Mouse (Mus musculus) lung, postnatal 25 days (tissue): Measurements from ENCODE around the gene Otulinl.
A peak's percentile ranks its signal among the peaks of the same experiment; 100 is the strongest.

Experiments
- DNase-seq: peaks from one replicate; pipeline ENCODE4 v3.0.0; 2022; ENCODE audit warnings: low spot score

Gene Otulinl

DNA sequence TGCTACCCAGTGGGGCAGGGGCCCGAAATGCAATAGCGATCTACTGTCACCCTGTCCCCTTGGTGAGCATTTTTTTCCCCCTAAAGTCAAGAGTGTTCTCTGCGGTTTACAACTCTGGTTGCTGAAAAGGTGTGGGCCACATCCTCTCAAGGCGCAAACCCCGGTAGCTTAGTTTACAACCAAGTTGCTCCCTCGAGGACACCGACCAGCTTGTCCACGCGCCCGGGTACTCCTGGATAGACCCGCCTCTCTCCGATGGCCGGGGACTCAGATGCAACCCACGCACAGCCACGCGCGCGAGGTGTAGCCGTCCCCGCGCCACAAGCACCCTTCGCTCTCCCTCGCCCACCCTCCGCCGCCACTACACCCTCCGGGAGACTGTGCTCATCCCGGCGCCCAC lies 382 bp downstream of the Otulinl start:
- no peak for DNase-seq

DNA sequence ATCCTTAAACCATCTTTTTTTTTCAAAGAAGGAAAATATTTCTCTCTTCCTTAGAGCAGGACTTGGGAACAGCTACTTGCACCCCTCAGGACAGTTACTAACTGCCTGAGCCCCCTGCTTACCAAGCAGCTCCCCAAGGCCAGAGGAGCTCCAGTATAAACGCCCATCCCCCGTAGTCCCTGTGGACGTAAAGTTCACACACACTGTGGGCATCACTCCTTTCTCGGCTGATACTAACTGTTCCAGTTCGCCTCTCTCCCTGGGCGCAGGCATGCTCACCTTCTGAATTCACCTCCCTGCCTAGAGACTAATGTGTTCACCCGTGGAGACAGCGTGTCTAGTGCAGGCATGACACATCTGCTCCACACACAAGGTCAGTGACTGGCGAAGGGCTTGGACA lies 2.9 kb downstream of the Otulinl start:
- no peak for DNase-seq

DNA sequence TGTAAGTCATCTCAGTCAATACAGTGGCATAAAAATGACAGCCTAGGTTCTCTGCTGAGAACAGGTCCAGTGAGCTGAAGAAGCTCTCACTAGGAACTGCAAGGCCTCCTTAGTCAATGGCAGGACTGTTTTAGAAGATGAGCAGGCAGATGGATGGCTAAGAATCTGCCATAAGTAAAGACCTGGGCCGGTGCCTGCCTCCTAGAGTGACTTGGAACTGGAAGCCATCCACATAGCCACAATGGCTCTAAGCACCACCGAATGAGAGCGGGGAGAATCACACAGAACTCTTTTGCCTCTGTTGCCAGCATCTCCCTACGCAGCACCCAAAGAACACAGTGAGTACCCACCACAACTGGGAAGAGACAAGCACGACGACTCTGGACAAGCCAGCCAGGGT lies 3.6 kb downstream of the Otulinl start:
- DNase-seq = no peak

DNA sequence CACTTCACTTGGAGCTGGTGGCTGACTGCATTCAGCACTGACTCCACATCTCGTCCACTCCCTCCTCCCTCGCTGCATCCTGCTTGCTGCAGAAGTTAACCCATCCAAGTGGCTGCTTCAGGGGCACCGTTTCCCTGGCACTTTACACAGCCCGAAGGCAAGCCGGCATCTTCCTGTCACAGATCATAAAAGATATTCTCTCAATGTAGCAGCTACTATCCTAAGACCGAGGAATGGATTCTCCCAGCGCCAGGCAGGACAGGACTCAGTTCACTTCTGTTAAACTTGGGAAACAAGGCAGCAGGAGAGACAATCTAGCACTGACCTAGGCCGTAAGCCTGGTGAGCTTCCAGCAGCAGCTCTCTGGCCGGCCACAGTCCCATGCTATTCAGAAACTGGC lies 5.2 kb downstream of the Otulinl start:
- no peak for DNase-seq

DNA sequence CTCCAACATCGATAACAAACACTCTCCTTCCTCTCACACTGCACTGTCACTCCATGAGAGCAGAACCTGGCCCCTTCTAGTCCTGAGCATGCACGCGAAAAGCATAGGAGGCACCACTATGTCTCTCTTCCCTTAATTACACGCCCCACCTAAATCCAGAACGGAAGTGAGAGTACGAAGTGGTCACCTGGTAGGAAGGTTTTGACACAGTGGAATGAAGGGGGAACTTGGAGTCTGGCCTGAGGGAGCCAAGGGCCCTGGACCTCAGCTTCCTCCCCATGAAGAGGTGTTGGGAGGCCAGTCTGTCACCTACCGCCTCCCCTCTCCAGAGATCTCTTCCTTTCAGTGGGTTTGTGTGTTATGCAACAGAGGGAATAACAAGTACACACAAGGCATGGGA lies 6.3 kb downstream of the Otulinl start:
- no peak for DNase-seq

DNA sequence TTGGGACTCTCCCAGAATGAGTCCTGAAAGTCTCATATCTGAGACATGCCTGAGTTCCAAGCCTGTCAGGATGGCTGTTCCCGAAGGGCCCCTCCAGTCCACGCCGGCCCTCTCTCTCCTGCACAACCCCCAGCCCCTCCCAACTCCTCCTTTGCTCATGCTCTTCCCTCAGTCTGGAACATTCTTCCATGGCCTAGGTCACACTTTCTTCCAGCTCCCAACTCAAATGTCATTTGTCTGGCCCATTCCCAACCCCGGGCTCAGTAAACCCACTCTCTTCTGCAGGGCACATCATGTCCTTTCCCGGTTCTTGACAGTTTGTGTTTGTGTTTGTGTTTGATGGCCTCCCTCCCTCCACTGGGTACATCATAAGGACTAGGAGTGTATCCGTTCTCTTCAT lies 7.3 kb downstream of the Otulinl start:
- DNase-seq = peak; percentile 67

DNA sequence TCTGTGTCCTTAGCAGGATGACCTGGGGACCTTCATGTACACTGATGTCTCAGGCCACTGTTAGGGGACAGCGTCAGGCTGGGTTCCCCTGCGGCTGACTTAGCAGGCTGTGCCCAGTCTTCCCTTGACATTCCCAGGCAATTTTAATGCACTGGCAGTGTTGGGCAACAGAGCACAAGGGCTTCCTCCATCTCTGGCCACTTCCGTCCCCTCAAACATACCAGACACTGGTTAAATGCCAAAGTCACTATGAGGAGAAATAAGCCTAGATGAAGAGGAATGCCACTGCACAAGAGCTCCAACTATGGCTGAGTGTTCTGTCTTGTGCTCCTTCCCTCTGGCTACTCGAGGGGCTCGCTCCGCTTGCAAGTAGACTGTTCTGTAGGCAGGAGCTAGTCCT lies 8.2 kb downstream of the Otulinl start:
- no peak for DNase-seq

DNA sequence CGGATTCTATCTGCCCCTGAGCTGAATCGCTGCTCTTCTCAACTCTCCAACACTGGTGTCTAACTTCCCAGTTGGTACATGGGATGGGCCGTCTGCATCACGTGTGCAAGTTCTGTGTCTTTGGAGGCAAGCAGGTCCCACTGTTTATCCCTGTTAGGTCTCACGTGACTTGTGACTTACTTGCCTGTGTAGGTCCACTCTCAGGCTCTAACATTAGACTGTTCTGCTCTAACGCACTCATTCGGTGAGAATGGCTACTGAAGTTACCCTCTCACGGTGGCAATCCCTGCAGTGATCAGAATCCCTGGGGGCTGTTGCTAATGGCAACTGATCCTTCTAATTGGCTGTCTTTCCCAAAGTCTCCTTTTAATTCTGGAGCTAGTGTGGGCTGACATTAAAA lies 9.1 kb downstream of the Otulinl start:
- no peak for DNase-seq

DNA sequence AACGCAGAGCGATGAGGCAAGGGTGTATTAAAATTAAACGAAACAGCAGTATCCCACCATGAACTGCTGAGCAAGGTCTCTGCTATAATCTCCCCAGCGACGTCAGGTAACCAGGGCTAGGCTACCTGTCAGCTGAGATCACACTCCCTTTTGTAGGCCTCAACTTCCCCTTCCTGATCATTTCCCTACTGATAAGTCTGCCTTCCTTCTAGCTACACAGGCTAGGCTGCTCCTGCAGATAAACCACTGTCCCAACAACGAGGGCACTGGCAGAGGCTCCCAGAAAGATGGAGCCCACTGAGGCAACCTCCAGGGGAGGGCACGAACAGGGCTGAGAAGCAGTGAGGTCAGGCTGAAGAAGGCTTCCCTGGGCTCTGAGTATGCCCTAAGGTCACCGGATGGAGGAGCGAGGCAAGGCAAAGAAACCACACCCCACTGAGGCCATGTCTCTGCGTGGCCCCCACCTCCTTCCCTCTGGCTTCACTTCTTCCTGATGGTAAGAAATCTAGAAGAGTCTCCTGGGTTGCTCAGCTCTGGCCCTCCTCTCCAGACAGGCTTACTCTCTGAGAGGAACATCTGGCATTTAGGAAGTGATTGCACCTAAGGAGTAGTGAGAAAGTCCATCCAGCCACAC lies 9.7 kb downstream of the Otulinl start:
- DNase-seq = no peak

DNA sequence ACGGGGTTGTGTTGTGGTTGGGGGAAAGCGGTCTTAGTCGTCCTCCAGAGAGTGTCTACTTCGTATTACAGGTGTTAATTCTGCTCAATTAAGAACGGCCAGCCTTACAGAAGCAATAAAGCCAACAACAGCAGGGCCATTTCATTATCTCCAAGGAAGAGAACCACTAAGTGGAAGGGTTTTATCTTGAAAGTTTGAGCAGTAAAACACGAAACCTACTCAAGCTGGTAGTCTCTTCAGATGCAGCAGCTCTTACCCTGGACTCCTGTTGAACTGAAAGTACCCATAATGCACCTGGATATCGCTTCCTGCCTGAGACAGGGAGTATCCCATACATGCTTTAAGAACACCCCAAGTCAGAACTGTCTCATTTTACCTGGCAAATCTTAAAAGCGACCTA lies 10.7 kb downstream of the Otulinl start:
- no peak for DNase-seq

DNA sequence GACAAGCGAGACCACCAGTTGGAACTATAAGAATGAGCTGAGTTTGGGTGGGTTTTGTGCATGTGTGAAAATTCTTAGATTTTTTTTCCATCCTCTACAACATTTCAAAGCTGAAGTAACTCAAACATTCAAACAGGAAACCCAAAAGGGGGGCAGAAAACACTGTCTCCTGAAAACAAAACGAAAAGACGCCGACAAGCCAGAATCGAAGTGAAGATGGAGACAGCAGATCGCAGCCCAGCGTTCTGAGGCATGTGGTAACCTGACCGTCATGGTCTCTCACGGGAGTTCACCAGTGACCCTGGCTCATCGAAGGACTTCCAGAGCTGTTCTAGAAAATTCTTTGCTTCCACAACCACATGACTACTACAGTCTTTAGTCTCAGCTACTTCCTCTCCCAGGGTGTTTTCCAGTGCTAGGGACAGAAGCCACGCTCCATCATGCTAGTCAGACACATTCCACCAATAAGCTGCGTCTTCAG lies 11.4 kb downstream of the Otulinl start:
- no peak for DNase-seq

DNA sequence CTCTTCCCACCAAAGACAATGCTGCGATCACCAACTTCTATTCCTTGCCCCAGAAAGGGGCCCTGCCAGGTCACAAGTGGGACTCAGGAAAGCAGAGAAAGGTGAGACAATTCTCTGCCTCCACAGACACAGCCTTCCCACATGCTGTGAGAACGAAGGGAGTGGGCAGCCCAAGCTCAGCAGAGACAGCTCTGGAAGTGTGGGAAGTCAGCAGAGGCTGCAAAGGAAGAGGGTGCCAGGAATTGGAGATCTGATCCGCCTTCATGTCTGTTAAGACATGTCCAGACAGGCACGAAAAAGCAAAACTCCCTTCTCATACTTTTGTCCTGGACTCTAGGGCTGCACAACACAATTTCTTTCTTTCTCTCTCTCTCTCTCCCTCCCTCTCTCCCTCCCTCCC lies 12.1 kb downstream of the Otulinl start:
- no peak for DNase-seq

DNA sequence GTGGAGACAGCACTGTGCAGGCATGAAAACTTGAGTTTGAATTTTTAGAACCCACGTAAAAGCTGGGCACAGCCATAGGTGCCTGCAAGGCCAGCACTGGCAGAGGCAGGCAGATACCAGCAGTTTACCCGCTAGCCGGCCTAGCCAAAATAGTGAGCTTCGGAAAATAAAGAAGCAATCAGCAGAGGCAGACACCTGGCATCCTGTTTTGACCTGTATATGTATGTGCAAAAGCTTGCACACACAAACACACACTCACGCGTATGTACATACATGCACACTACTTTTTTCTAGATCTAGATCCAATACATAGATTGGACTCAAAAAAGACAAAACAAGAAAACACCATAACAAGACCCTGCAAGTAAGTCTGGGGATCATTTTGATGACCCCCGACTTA lies 12.8 kb downstream of the Otulinl start:
- DNase-seq = no peak

DNA sequence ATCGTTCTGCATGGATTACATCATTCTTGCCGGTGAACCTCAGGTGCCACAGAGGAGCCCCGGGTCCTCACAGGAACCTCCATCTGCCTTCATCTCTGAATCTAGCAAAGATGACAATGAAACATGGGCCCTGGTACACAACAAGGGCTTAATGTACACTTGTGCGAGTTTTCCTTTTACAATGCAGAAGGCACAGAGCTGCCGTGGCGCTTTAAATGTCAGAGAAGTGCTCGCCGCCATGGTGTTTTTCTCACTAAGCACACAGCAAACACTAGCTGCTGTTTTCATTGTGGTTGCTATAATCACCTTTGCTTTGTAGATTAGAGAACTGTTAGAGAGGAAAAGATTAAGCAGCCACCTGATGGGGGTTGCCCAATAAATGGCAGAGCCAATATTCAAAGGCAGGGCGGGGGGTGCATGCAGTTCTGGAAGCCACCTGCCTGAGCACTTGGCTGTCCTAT lies 13.3 kb downstream of the Otulinl start:
- no peak for DNase-seq

DNA sequence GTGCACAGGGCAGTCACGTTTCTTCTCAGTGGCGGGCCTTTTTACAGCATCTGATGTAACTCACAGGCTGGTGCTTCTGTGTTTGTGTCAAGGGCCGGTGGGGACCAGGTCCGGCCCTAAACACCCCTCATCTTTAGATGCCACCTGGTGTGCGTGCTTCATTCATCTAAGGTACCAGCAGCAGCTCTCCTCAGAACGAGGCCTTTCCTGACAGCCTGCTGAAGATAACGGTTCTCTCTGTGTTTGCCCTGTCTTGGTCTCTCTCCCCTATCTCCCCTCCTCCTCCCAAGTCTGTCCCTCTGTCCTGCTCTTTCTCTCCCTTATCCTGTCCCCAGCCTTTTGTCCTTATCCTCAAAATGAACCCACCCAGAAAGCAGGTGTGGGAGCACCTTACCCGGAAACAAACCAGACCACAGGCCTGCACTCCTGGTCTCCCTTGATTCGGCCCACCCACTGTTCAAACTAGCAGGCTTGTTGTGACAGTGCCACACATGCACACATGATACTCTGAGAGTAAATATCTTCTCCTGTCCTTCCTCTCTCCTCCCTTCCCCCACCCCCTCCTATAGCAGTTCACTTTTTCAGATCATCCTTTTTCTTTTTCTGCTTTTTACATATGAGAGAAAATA lies 14.4 kb downstream of the Otulinl start:
- no peak for DNase-seq

DNA sequence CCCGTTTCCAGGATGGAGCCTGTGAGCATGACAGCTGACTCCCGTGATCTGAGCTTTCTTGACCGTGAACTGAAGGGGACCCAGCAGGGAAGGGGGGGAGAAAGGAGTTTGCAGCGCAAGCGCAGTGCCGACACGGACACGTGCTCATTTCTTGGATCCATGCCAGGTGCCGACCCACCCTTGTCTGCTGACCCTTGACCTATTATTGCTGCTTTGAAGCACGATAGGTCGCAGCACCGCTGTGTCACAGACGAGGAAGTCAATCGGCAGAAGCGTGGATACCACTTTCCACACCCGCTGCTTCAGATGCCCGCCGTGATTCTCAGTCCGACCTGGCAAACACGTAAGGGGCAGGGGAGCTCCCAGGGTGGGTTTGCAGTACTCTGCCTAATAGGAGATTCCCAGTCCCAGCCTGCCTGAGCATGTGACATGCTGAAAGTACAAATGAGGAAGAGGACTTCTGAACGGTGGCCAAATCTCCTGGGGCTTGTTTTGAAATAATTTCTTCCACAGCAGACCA lies 15.9 kb downstream of the Otulinl start:
- DNase-seq = no peak

DNA sequence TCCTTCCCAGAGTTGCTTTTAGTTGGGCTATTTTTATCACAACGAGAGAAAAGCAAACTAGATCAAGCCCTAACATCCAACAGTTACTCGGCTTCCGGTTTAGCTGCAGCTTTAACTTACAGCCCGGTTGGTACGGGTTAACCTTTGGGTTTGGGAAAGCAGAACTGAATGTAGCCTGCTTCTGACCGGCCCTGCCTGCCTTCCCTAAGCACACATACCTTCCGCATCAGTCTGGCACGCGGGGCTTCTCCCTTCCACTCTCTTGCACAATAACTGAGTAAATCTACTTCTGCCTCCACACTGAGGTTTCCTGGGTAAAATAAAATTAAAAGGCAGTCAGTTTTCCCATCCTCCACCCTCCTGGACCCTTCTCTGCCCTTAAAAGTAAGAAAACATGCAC lies 17.3 kb downstream of the Otulinl start:
- peak; percentile 48 for DNase-seq

DNA sequence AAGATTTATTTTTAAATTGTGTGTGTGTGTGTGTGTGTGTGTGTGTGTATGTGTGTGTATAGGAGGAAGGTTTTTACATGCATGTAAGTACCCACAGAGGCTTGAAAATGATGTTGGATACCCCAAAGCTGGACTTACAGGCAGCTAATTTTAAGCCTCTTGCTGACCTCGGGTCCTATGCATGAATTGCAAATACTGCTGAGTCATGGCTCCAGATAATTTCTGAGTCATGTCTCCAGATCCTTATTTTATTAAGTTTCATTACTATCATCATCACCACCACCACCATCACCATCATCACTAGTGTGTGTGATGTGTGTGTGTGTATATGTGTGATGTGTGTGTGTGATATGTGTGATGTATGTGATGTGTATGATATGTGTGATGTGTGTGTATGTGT lies 18.7 kb downstream of the Otulinl start:
- no peak for DNase-seq

DNA sequence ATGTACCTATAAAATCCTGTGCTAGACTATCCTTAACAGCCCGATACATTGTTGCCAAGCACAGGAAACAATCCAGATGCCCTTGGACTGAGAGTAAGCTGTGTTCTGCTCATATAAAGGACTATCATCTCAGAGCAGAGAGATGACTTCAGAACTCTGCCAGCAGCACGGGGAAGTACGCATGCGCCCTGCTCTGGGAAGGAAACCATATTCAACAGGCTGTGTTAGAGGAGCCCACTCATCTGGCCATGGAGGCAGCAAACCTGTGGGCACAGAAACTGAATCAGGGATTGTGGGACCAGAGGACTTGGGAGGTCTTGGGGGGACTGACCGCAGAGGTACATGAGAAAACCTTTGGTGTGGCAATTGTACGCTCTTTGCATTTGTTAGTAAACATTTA lies 19.7 kb downstream of the Otulinl start:
- no peak for DNase-seq

DNA sequence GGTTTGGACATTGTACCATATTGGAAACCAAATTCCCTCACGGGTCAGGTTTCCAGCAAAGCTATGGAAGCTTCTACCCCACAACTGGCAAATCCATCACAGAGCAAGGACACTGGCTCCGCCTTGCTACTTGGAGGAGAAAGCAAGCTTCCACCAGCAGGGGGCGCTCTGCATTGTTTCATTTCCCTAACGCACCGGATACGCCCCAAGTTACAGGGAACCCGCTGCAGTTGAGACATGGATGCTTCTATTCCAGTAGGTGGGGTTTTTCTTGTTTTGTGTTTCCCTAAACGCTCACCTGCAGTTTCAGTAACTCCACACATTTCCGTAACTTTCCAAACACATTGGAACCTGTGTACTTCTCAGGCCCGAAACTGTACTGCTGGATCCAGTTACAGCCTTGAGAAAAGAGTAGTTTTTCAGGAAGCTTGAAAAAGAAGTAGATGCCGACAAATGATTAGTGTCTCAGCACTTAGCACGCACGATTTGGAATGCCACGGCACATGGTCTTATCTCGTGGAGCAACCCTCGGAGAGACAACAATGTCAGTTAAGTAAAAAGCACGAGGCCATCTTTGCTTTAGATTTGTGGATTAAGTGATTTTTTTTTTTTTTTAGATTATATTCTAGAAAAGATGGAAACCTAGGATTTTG lies 21.7 kb downstream of the Otulinl start:
- peak; percentile 83 for DNase-seq

DNA sequence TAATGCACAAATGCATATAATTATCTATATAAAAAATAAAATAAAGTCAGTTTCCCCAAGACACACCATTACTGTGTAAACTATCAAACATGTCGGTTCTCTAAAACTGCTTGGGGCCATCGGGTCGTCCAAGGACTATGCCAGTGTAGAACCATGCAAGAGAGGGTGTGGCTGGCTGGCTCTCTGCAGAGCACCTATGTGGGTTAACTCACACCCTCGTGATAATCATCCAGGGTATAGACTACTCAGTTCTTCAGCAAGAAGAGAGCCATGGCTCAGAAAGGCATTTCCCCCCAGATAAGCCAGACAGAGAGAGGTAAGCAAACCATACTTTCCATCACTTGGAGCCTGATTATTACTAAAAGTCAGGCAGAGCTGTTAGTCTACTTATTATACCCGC lies 22.2 kb downstream of the Otulinl start:
- DNase-seq = no peak

DNA sequence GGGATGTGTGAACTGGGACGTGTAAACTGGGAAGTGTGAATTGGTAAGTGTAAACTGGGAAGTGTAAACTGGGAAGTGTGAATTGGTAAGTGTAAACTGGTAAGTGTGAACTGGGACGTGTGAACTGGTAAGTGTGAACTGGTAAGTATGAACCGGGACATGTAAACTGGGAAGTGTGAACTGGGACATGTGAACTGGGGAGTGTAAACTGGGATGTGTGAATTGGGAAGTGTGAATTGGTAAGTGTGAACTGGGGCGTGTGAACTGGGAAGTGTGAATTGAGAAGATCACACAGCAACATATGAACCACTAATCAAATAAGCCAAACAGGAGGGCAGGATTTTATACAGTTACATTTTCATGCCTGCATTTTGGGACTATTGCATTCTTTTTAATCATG lies 23.0 kb downstream of the Otulinl start:
- no peak for DNase-seq

DNA sequence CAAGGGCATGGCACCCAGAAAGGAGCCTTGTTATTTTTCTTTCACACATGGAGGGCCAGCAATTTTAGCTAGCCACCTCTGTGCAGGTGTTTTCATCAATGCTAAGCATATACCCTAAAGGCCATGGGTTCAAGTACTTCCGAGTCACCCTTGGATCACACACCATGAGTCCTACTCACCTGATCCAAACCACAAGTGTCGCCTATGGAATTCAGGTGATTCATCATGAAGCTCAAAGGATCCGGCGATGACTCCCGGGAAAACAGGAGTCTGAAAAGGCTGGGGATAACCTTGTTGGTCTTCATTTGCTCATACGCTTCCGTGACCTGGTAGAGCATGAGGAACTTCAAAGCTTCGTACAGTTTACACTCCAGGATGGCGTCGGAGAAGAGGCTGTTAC lies 23.5 kb downstream of the Otulinl start:
- DNase-seq = no peak
